Mouse (Mus musculus) embryonic facial prominence, embryonic 15.5 days (tissue): ENCODE measurements at regions not wholly inside any gene's neighbourhood (a gene's known extent, or its start where the extent isn't known, plus 50 kb on each side); places are given as distances from the start of the nearest gene placed in this dataset.

Experiments
- ATAC-seq: fragments of 200-750 bp; cut with Nextera tagmentation; 2 replicates; pipeline ENCODE4 v1.8.0; 2017; ENCODE audit warnings: low read depth, moderate TSS enrichment; ENCODE audit not compliant: insufficient number of reproducible peaks, low FRiP score, low TSS enrichment
- H3K27ac ChIP-seq: fragments of 300-500 bp; sonication (generic); replicated peaks from 2 replicates; pipeline ENCODE4 v1.5.1; 2015; ENCODE audit warnings: mild to moderate bottlenecking, inconsistent platforms
- H3K27me3 ChIP-seq: fragments of 300-500 bp; sonication (generic); 2 replicates; pipeline ENCODE4 v1.6.1; 2015; ENCODE audit warnings: inconsistent platforms
- H3K36me3 ChIP-seq: fragments of 300-500 bp; sonication (generic); 2 replicates; pipeline ENCODE4 v1.6.1; 2015; ENCODE audit warnings: mild to moderate bottlenecking, inconsistent platforms
- H3K4me1 ChIP-seq: fragments of 300-500 bp; sonication (generic); 2 replicates; pipeline ENCODE4 v1.6.1; 2015; ENCODE audit warnings: inconsistent platforms
- H3K4me2 ChIP-seq: fragments of 300-500 bp; sonication (generic); replicated peaks from 2 replicates; pipeline ENCODE4 v1.6.1; 2015; ENCODE audit warnings: mild to moderate bottlenecking, inconsistent platforms
- H3K4me3 ChIP-seq: fragments of 300-500 bp; sonication (generic); replicated peaks from 2 replicates; pipeline ENCODE4 v1.5.1; 2015; ENCODE audit warnings: mild to moderate bottlenecking, inconsistent platforms
- H3K9ac ChIP-seq: fragments of 300-500 bp; sonication (generic); 2 replicates; pipeline ENCODE4 v1.6.1; 2015; ENCODE audit warnings: inconsistent platforms
- H3K9me3 ChIP-seq: fragments of 300-500 bp; sonication (generic); replicated peaks from 2 replicates; pipeline ENCODE4 v1.6.1; 2016; ENCODE audit warnings: inconsistent platforms
- WGBS: fragments of 180-500 bp; shearing (Covaris S2); methylation state at CpG from one replicate; pipeline ENCODE4 v1.1.7; 2015; 5-methylcytosine and 5-hydroxymethylcytosine counted together

GRCm38 (mm10) chr19:26977887-26978639, 92.4 kb downstream of the Gm815 start:
- no peaks in the 10 kb centered on the region for H3K36me3 ChIP-seq
- no peak overlapping the region for H3K4me3 ChIP-seq
- 53% methylated on average over 14 of the region's 14 CpGs for WGBS
- no peak overlapping the region for H3K27ac ChIP-seq
- H3K4me1 ChIP-seq, result no peaks in the 10 kb centered on the region
- no peak overlapping the region for H3K9ac ChIP-seq
- H3K27me3 ChIP-seq, result no peaks in the 10 kb centered on the region
- no peak overlapping the region for H3K4me2 ChIP-seq
- no peaks in the 10 kb centered on the region for H3K9me3 ChIP-seq
- no peak for ATAC-seq

GRCm38 (mm10) chr19:26978640-26979007, 92.9 kb downstream of the Gm815 start:
- no peaks in the 10 kb centered on the region for H3K9me3 ChIP-seq
- H3K27ac ChIP-seq, result no peak overlapping the region
- no peak overlapping the region for H3K9ac ChIP-seq
- ATAC-seq, result no peak
- 63% methylated on average over 3 of the region's 3 CpGs for WGBS
- no peak overlapping the region for H3K4me2 ChIP-seq
- no peaks in the 10 kb centered on the region for H3K27me3 ChIP-seq
- no peaks in the 10 kb centered on the region for H3K36me3 ChIP-seq
- no peak overlapping the region for H3K4me3 ChIP-seq
- H3K4me1 ChIP-seq, result no peaks in the 10 kb centered on the region

- 71% methylated on average over 2 of the region's 2 CpGs for WGBS
- ATAC-seq, result no peak
- no peaks in the 10 kb centered on the region for H3K36me3 ChIP-seq
These were observed 93.6 kb downstream of the Gm815 start for GRCm38 (mm10) chr19:26979322-26979721.

GRCm38 (mm10) chr19:26986672-26987071, 101.0 kb downstream of the Gm815 start:
- no peak overlapping the region for H3K4me3 ChIP-seq
- WGBS, result 97% methylated on average over 1 of the region's 1 CpGs
- H3K9me3 ChIP-seq, result no peaks in the 10 kb centered on the region
- H3K4me1 ChIP-seq, result no peaks in the 10 kb centered on the region
- no peaks in the 10 kb centered on the region for H3K36me3 ChIP-seq
- H3K27me3 ChIP-seq, result no peaks in the 10 kb centered on the region
- H3K9ac ChIP-seq, result no peak overlapping the region
- ATAC-seq, result no peak
- H3K27ac ChIP-seq, result no peak overlapping the region
- no peak overlapping the region for H3K4me2 ChIP-seq

More at GRCm38 (mm10) chr19:26979322-26979721, 93.6 kb downstream of the Gm815 start:
- no peaks in the 10 kb centered on the region for H3K4me1 ChIP-seq
- H3K27me3 ChIP-seq, result no peaks in the 10 kb centered on the region
- no peak overlapping the region for H3K9ac ChIP-seq
- no peak overlapping the region for H3K27ac ChIP-seq
- no peaks in the 10 kb centered on the region for H3K9me3 ChIP-seq
- H3K4me3 ChIP-seq, result no peak overlapping the region
- H3K4me2 ChIP-seq, result no peak overlapping the region

GRCm38 (mm10) chr19:26987197-26987596, 101.5 kb downstream of the Gm815 start:
- Histone ChIP-seq H3K4me1 (no peaks in the 10 kb centered on the region), H3K9me3 (no peaks in the 10 kb centered on the region), H3K36me3 (no peaks in the 10 kb centered on the region), H3K9ac (no peak overlapping the region), H3K27me3 (no peaks in the 10 kb centered on the region), H3K4me2 (no peak overlapping the region), H3K27ac (no peak overlapping the region), H3K4me3 (no peak overlapping the region)
- WGBS, result 43% methylated on average over 3 of the region's 3 CpGs
- ATAC-seq, result no peak

- no peaks in the 10 kb centered on the region for H3K4me1 ChIP-seq
- H3K9ac ChIP-seq, result no peak overlapping the region
- H3K36me3 ChIP-seq, result no peaks in the 10 kb centered on the region
- WGBS, result 80% methylated on average over 6 of the region's 6 CpGs
- H3K4me3 ChIP-seq, result no peak overlapping the region
- ATAC-seq, result no peak
- H3K9me3 ChIP-seq, result no peaks in the 10 kb centered on the region
- no peaks in the 10 kb centered on the region for H3K27me3 ChIP-seq
- no peak overlapping the region for H3K27ac ChIP-seq
- no peak overlapping the region for H3K4me2 ChIP-seq
These were observed 102.3 kb downstream of the Gm815 start for GRCm38 (mm10) chr19:26987909-26988456.

- Histone ChIP-seq H3K27ac (no peak overlapping the region), H3K27me3 (no peaks in the 10 kb centered on the region), H3K9me3 (no peaks in the 10 kb centered on the region), H3K4me2 (no peak overlapping the region), H3K4me3 (no peak overlapping the region), H3K9ac (no peak overlapping the region), H3K36me3 (no peaks in the 10 kb centered on the region), H3K4me1 (no peaks in the 10 kb centered on the region)
- no peak for ATAC-seq
- WGBS, result 61% methylated on average over 4 of the region's 4 CpGs
These were observed 109.1 kb downstream of the Gm815 start for GRCm38 (mm10) chr19:26994586-26995352.

GRCm38 (mm10) chr19:26999596-26999995, 113.9 kb downstream of the Gm815 start:
- WGBS, result 60% methylated on average over 3 of the region's 3 CpGs
- H3K9ac ChIP-seq, result no peak overlapping the region
- no peak for ATAC-seq
- H3K4me3 ChIP-seq, result no peak overlapping the region
- no peaks in the 10 kb centered on the region for H3K36me3 ChIP-seq
- no peaks in the 10 kb centered on the region for H3K9me3 ChIP-seq
- H3K4me1 ChIP-seq, result no peaks in the 10 kb centered on the region
- no peaks in the 10 kb centered on the region for H3K27me3 ChIP-seq
- H3K27ac ChIP-seq, result no peak overlapping the region
- no peak overlapping the region for H3K4me2 ChIP-seq

- Histone ChIP-seq H3K27ac (no peak overlapping the region), H3K9me3 (no peaks in the 10 kb centered on the region), H3K27me3 (no peaks in the 10 kb centered on the region), H3K4me3 (no peak overlapping the region), H3K36me3 (no peaks in the 10 kb centered on the region), H3K4me1 (no peaks in the 10 kb centered on the region), H3K4me2 (no peak overlapping the region), H3K9ac (no peak overlapping the region)
- 81% methylated on average over 3 of the region's 3 CpGs for WGBS
- no peak for ATAC-seq
These were observed 136.2 kb downstream of the Gm815 start for GRCm38 (mm10) chr19:27021930-27022329.

- no peak overlapping the region for H3K4me3 ChIP-seq
- no peaks in the 10 kb centered on the region for H3K36me3 ChIP-seq
- no peak for ATAC-seq
- no peaks in the 10 kb centered on the region for H3K27me3 ChIP-seq
- no peak overlapping the region for H3K9ac ChIP-seq
- H3K27ac ChIP-seq, result no peak overlapping the region
- H3K4me1 ChIP-seq, result no peaks in the 10 kb centered on the region
- 85% methylated on average over 5 of the region's 5 CpGs for WGBS
- H3K4me2 ChIP-seq, result no peak overlapping the region
- H3K9me3 ChIP-seq, result no peaks in the 10 kb centered on the region
These were observed 137.2 kb downstream of the Gm815 start for GRCm38 (mm10) chr19:27022917-27023316.

GRCm38 (mm10) chr19:27028834-27029233, 143.2 kb downstream of the Gm815 start:
- Histone ChIP-seq H3K36me3 (no peaks in the 10 kb centered on the region), H3K4me1 (no peaks in the 10 kb centered on the region), H3K4me3 (no peak overlapping the region), H3K4me2 (no peak overlapping the region), H3K9ac (no peak overlapping the region), H3K9me3 (no peaks in the 10 kb centered on the region), H3K27ac (no peak overlapping the region), H3K27me3 (no peaks in the 10 kb centered on the region)
- 77% methylated on average over 1 of the region's 1 CpGs for WGBS
- ATAC-seq, result no peak
